Mouse (Mus musculus): ENCODE data around the gene Bag2. TPM values are rescaled to one million over a fixed set of nuclear protein-coding genes. Genes with fewer than 3 reads are reported as not detected.
A peak's percentile ranks its signal among the peaks of the same experiment; 100 is the strongest.

Bag2 gene
- 52.0 and 52.5 TPM in 2 replicates for polyA plus RNA-seq (2015; fragmentation: Nextera tagmentation; extraction: Ambion mirVana)

- TF ChIP-seq EP300 (optimal IDR thresholded peaks at IDR 0.05) (no peak), CTCF (IDR thresholded peaks at IDR 0.05; ENCODE audit: low read depth) (peak; percentile 39)
- Histone ChIP-seq H3K36me3 (ENCODE audit: control insufficient read depth, insufficient read depth, low read length) (no peaks in the 10 kb centered on the region), H3K9me3 (ENCODE audit: control insufficient read depth, low read length) (no peaks in the 10 kb centered on the region), H3K9ac (ENCODE audit: low read length) (peak within 1 kb of the TSS; percentile 80), H3K4me1 (replicated peaks; ENCODE audit: control insufficient read depth, insufficient read depth) (no peaks in the 10 kb centered on the region), H3K4me2 (replicated peaks; ENCODE audit: low read depth) (peak within 1 kb of the TSS; percentile 95), H3K27me3 (ENCODE audit: control insufficient read depth, insufficient read depth, low read length) (no peaks in the 10 kb centered on the region), H3K27ac (replicated peaks) (peak within 1 kb of the TSS; percentile 86), H3K4me3 (ENCODE audit: low read depth, low read length) (peak within 1 kb of the TSS; percentile 81)
- WGBS: under 1% methylated on average over 51 of the region's 61 CpGs
- DNase-seq (ENCODE audit: low spot score) (peak; percentile 75), ATAC-seq (ENCODE audit: low FRiP score, low TSS enrichment) (peak; percentile 88)
Measured at GRCm38 (mm10) chr1:33757491-33758041, at the start of gene Bag2. TSS of gene Bag2 (minus strand) at chr1:33757795.

- Histone ChIP-seq H3K4me2 (replicated peaks; ENCODE audit: low read depth) (no peak overlapping the region), H3K4me3 (ENCODE audit: low read depth, low read length) (no peak overlapping the region), H3K36me3 (ENCODE audit: control insufficient read depth, insufficient read depth, low read length) (peaks cover 18% of the 10 kb centered on the region), H3K27me3 (ENCODE audit: control insufficient read depth, insufficient read depth, low read length) (no peaks in the 10 kb centered on the region), H3K9ac (ENCODE audit: low read length) (no peak overlapping the region), H3K4me1 (replicated peaks; ENCODE audit: control insufficient read depth, insufficient read depth) (no peaks in the 10 kb centered on the region), H3K9me3 (ENCODE audit: control insufficient read depth, low read length) (no peaks in the 10 kb centered on the region), H3K27ac (replicated peaks) (no peak overlapping the region)
- TF ChIP-seq CTCF (IDR thresholded peaks at IDR 0.05; ENCODE audit: low read depth): no peak
- no peak for TF ChIP-seq EP300 (optimal IDR thresholded peaks at IDR 0.05)
- 97% methylated on average over 2 of the region's 2 CpGs for WGBS
- ATAC-seq (ENCODE audit: low FRiP score, low TSS enrichment) (no peak), DNase-seq (ENCODE audit: low spot score) (no peak)
Measured at GRCm38 (mm10) chr1:33803323-33803722, 45.7 kb upstream of the Bag2 start.

- no peaks in the 10 kb centered on the region for H3K4me1 ChIP-seq (replicated peaks; ENCODE audit: control insufficient read depth, insufficient read depth)
- no peak for ATAC-seq (ENCODE audit: low FRiP score, low TSS enrichment)
- WGBS: 68% methylated on average over 3 of the region's 3 CpGs
- DNase-seq (ENCODE audit: low spot score): no peak
- no peak overlapping the region for H3K9ac ChIP-seq (ENCODE audit: low read length)
- H3K4me3 ChIP-seq (ENCODE audit: low read depth, low read length): no peak overlapping the region
- H3K27ac ChIP-seq (replicated peaks): no peak overlapping the region
- H3K4me2 ChIP-seq (replicated peaks; ENCODE audit: low read depth): no peak overlapping the region
- H3K9me3 ChIP-seq (ENCODE audit: control insufficient read depth, low read length): no peaks in the 10 kb centered on the region
- no peaks in the 10 kb centered on the region for H3K27me3 ChIP-seq (ENCODE audit: control insufficient read depth, insufficient read depth, low read length)
- H3K36me3 ChIP-seq (ENCODE audit: control insufficient read depth, insufficient read depth, low read length): peaks cover 15% of the 10 kb centered on the region
- no peak for TF ChIP-seq EP300 (optimal IDR thresholded peaks at IDR 0.05)
- no peak for TF ChIP-seq CTCF (IDR thresholded peaks at IDR 0.05; ENCODE audit: low read depth)
Measured at GRCm38 (mm10) chr1:33799620-33800019, 42.0 kb upstream of the Bag2 start.

- no peak for ATAC-seq (ENCODE audit: low FRiP score, low TSS enrichment)
- 28% methylated on average over 3 of the region's 3 CpGs for WGBS
- H3K4me3 ChIP-seq (ENCODE audit: low read depth, low read length): no peak overlapping the region
Measured at GRCm38 (mm10) chr1:33788493-33788892, 30.9 kb upstream of the Bag2 start.

GRCm38 (mm10) chr1:33788072-33788471 lies 30.5 kb upstream of the Bag2 start:
- H3K9me3 ChIP-seq (ENCODE audit: control insufficient read depth, low read length): no peaks in the 10 kb centered on the region
- no peaks in the 10 kb centered on the region for H3K27me3 ChIP-seq (ENCODE audit: control insufficient read depth, insufficient read depth, low read length)
- WGBS: 62% methylated on average over 5 of the region's 5 CpGs
- no peak for DNase-seq (ENCODE audit: low spot score)
- H3K4me2 ChIP-seq (replicated peaks; ENCODE audit: low read depth): no peak overlapping the region
- H3K4me3 ChIP-seq (ENCODE audit: low read depth, low read length): no peak overlapping the region
- ATAC-seq (ENCODE audit: low FRiP score, low TSS enrichment): no peak
- H3K4me1 ChIP-seq (replicated peaks; ENCODE audit: control insufficient read depth, insufficient read depth): no peaks in the 10 kb centered on the region
- H3K36me3 ChIP-seq (ENCODE audit: control insufficient read depth, insufficient read depth, low read length): peaks cover 2% of the 10 kb centered on the region; the same call in 1 of the 2 replicates
- no peak overlapping the region for H3K27ac ChIP-seq (replicated peaks)
- H3K9ac ChIP-seq (ENCODE audit: low read length): no peak overlapping the region
- TF ChIP-seq EP300 (optimal IDR thresholded peaks at IDR 0.05) (no peak), CTCF (IDR thresholded peaks at IDR 0.05; ENCODE audit: low read depth) (no peak)

More at GRCm38 (mm10) chr1:33788493-33788892, 30.9 kb upstream of the Bag2 start:
- Histone ChIP-seq H3K27me3 (ENCODE audit: control insufficient read depth, insufficient read depth, low read length) (no peaks in the 10 kb centered on the region), H3K4me1 (replicated peaks; ENCODE audit: control insufficient read depth, insufficient read depth) (no peaks in the 10 kb centered on the region), H3K4me2 (replicated peaks; ENCODE audit: low read depth) (no peak overlapping the region), H3K9ac (ENCODE audit: low read length) (no peak overlapping the region), H3K9me3 (ENCODE audit: control insufficient read depth, low read length) (no peaks in the 10 kb centered on the region), H3K36me3 (ENCODE audit: control insufficient read depth, insufficient read depth, low read length) (peaks cover 2% of the 10 kb centered on the region; the same call in 1 of the 2 replicates), H3K27ac (replicated peaks) (no peak overlapping the region)
- TF ChIP-seq EP300 (optimal IDR thresholded peaks at IDR 0.05) (no peak), CTCF (IDR thresholded peaks at IDR 0.05; ENCODE audit: low read depth) (no peak)
- DNase-seq (ENCODE audit: low spot score): no peak

GRCm38 (mm10) chr1:33784561-33784960 lies 27.0 kb upstream of the Bag2 start:
- Histone ChIP-seq H3K27ac (replicated peaks) (no peak overlapping the region), H3K4me2 (replicated peaks; ENCODE audit: low read depth) (no peak overlapping the region), H3K27me3 (ENCODE audit: control insufficient read depth, insufficient read depth, low read length) (no peaks in the 10 kb centered on the region), H3K9ac (ENCODE audit: low read length) (no peak overlapping the region), H3K4me1 (replicated peaks; ENCODE audit: control insufficient read depth, insufficient read depth) (no peaks in the 10 kb centered on the region), H3K9me3 (ENCODE audit: control insufficient read depth, low read length) (no peaks in the 10 kb centered on the region), H3K36me3 (ENCODE audit: control insufficient read depth, insufficient read depth, low read length) (peaks cover 2% of the 10 kb centered on the region; the same call in 1 of the 2 replicates), H3K4me3 (ENCODE audit: low read depth, low read length) (no peak overlapping the region)
- WGBS: 96% methylated on average over 5 of the region's 5 CpGs
- DNase-seq (ENCODE audit: low spot score): no peak
- ATAC-seq (ENCODE audit: low FRiP score, low TSS enrichment): no peak
- TF ChIP-seq CTCF (IDR thresholded peaks at IDR 0.05; ENCODE audit: low read depth): no peak
- no peak for TF ChIP-seq EP300 (optimal IDR thresholded peaks at IDR 0.05)
